Mouse (Mus musculus): ENCODE data around the gene Rundc3a.
"Not testable (repeated sequence)": the region's sequence is repeated elsewhere in the genome, so short reads cannot be mapped to it uniquely, and the experiment has no call there.

The Rundc3a gene

GRCm38 (mm10) chr11:102408344-102408876, 15.2 kb downstream of the Rundc3a start:
- peak; percentile 98 for DNase-seq (ENCODE audit: extremely low spot score, low spot score)

- DNase-seq (ENCODE audit: extremely low spot score, low spot score), result no peak
Measured at GRCm38 (mm10) chr11:102408888-102409794, 15.9 kb downstream of the Rundc3a start.

- DNase-seq (ENCODE audit: extremely low spot score, low spot score), result no peak
Measured at GRCm38 (mm10) chr11:102409795-102410330, 16.7 kb downstream of the Rundc3a start.

- not testable (repeated sequence) for DNase-seq (ENCODE audit: extremely low spot score, low spot score)
Measured at GRCm38 (mm10) chr11:102410345-102410744, 17.1 kb downstream of the Rundc3a start.

- no peak for DNase-seq (ENCODE audit: extremely low spot score, low spot score)
Measured at GRCm38 (mm10) chr11:102411061-102411460, 17.9 kb downstream of the Rundc3a start.

- DNase-seq (ENCODE audit: extremely low spot score, low spot score), result peak; percentile 89
Measured at GRCm38 (mm10) chr11:102411704-102412103, 18.5 kb downstream of the Rundc3a start.

- DNase-seq (ENCODE audit: extremely low spot score, low spot score), result no peak
Measured at GRCm38 (mm10) chr11:102413059-102413458, 19.9 kb downstream of the Rundc3a start.

GRCm38 (mm10) chr11:102415034-102415802, 22.0 kb downstream of the Rundc3a start:
- no peak for DNase-seq (ENCODE audit: extremely low spot score, low spot score)

- DNase-seq (ENCODE audit: extremely low spot score, low spot score), result no peak
Measured at GRCm38 (mm10) chr11:102417160-102417559, 24.0 kb downstream of the Rundc3a start.

- DNase-seq (ENCODE audit: extremely low spot score, low spot score), result no peak
Measured at GRCm38 (mm10) chr11:102418887-102419286, 25.7 kb downstream of the Rundc3a start.

GRCm38 (mm10) chr11:102421559-102421958, 28.4 kb downstream of the Rundc3a start:
- DNase-seq (ENCODE audit: extremely low spot score, low spot score), result no peak

GRCm38 (mm10) chr11:102424666-102425065, 31.5 kb downstream of the Rundc3a start:
- DNase-seq (ENCODE audit: extremely low spot score, low spot score), result no peak

- no peak for DNase-seq (ENCODE audit: extremely low spot score, low spot score)
Measured at GRCm38 (mm10) chr11:102425555-102426316, 32.5 kb downstream of the Rundc3a start.

- no peak for DNase-seq (ENCODE audit: extremely low spot score, low spot score)
Measured at GRCm38 (mm10) chr11:102428981-102429540, 35.9 kb downstream of the Rundc3a start.

GRCm38 (mm10) chr11:102429551-102429950, 36.3 kb downstream of the Rundc3a start:
- DNase-seq (ENCODE audit: extremely low spot score, low spot score), result no peak

GRCm38 (mm10) chr11:102430121-102431017, 37.2 kb downstream of the Rundc3a start, which contains the start of gene Grn:
TSS of gene Grn (plus strand) at chr11:102430315.
- DNase-seq (ENCODE audit: extremely low spot score, low spot score), result peak; percentile 85

- peak; percentile 80 for DNase-seq (ENCODE audit: extremely low spot score, low spot score)
Measured at GRCm38 (mm10) chr11:102431018-102431645, 37.9 kb downstream of the Rundc3a start.

- DNase-seq (ENCODE audit: extremely low spot score, low spot score), result no peak
Measured at GRCm38 (mm10) chr11:102431728-102432114, 38.5 kb downstream of the Rundc3a start.
